18 mouse cellular contexts compared by ENCODE assay signal in genomic region chr6:111057798-111058197, GRCm38 (mm10).
A peak's percentile ranks its signal among the peaks of the same experiment; 100 is the strongest.
DNase-seq lines count a peak whose midpoint lies in the region; ATAC-seq and TF ChIP-seq lines count a peak whose summit lies in the region.
"Had no signal": no experiment of that assay in that cellular context is flagged by ENCODE, and none has a peak within 500 bp of the region (broad histone marks: within the 10 kb centered on the region; RNA-seq: fewer than 3 reads in every experiment).

No protein-coding gene starts in this region.

- WGBS in intestine, postnatal 0 days: 86% methylated on average over 3 of the region's 3 CpGs
- WGBS in intestine, embryonic 16.5 days: 85% methylated on average over 3 of the region's 3 CpGs

- H3K27ac ChIP-seq in intestine, postnatal 0 days (ENCODE audit: low read depth, low read length): no peak overlapping the region
- no peak overlapping the region for H3K27ac ChIP-seq in intestine, embryonic 16.5 days (ENCODE audit: low read length)
- no peak overlapping the region for H3K27ac ChIP-seq in left cerebral cortex, adult 2 months
- no peak overlapping the region for H3K27ac ChIP-seq in MEL (ENCODE audit: control insufficient read depth, low read depth, low read length)
- H3K27ac ChIP-seq: forebrain, embryonic 10.5 days; heart, embryonic 15.5 days; hindbrain, embryonic 10.5 days; macrophage; midbrain, embryonic 10.5 days had no signal

- H3K36me3 ChIP-seq in intestine, postnatal 0 days (ENCODE audit: control insufficient read depth, insufficient read depth): no peaks in the 10 kb centered on the region
- H3K36me3 ChIP-seq in intestine, embryonic 16.5 days (ENCODE audit: control insufficient read depth, insufficient read depth, low read length): no peaks in the 10 kb centered on the region
- H3K36me3 ChIP-seq in E14TG2a.4 (ENCODE audit: insufficient read depth, low read length) (no peaks in the 10 kb centered on the region), MEL (ENCODE audit: control insufficient read depth in 1 of 2, insufficient read depth in 2 of 2, low read length in 2 of 2) (no peaks in the 10 kb centered on the region)
- H3K36me3 ChIP-seq: forebrain, embryonic 10.5 days; G1E; heart, embryonic 15.5 days; hindbrain, embryonic 10.5 days; midbrain, embryonic 10.5 days had no signal

- H3K4me1 ChIP-seq in intestine, postnatal 0 days (replicated peaks; ENCODE audit: control insufficient read depth, insufficient read depth, low read length): no peaks in the 10 kb centered on the region
- no peaks in the 10 kb centered on the region for H3K4me1 ChIP-seq in intestine, embryonic 16.5 days (ENCODE audit: control insufficient read depth, insufficient read depth, low read length)
- H3K4me1 ChIP-seq in E14TG2a.4 (replicated peaks; ENCODE audit: low read depth, low read length) (no peaks in the 10 kb centered on the region), MEL (ENCODE audit: control insufficient read depth in 1 of 2, insufficient read depth in 2 of 2, low read length in 2 of 2) (no peaks in the 10 kb centered on the region)
- H3K4me1 ChIP-seq: forebrain, embryonic 10.5 days; heart, embryonic 15.5 days; hindbrain, embryonic 10.5 days; midbrain, embryonic 10.5 days had no signal

- ATAC-seq in intestine, postnatal 0 days: no peak
- no peak for ATAC-seq in intestine, embryonic 16.5 days

- no peaks in the 10 kb centered on the region for H3K79me2 ChIP-seq in MEL (ENCODE audit: control insufficient read depth, insufficient read depth, low read length, poor library complexity)

- H3K9me3 ChIP-seq in intestine, postnatal 0 days (ENCODE audit: control insufficient read depth): no peaks in the 10 kb centered on the region
- H3K9me3 ChIP-seq in intestine, embryonic 16.5 days (ENCODE audit: control insufficient read depth, low read length): no peaks in the 10 kb centered on the region
- H3K9me3 ChIP-seq in E14TG2a.4 (ENCODE audit: low read length): no peaks in the 10 kb centered on the region
- H3K9me3 ChIP-seq in MEL (replicated peaks; ENCODE audit: insufficient read depth, low read length): no peaks in the 10 kb centered on the region
- H3K9me3 ChIP-seq: forebrain, embryonic 10.5 days; heart, embryonic 15.5 days; hindbrain, embryonic 10.5 days; midbrain, embryonic 10.5 days had no signal

- no peak overlapping the region for H3K9ac ChIP-seq in intestine, postnatal 0 days (ENCODE audit: low read depth, low read length)
- H3K9ac ChIP-seq in intestine, embryonic 16.5 days (ENCODE audit: low read depth, low read length): no peak overlapping the region
- no peak overlapping the region for H3K9ac ChIP-seq in MEL (ENCODE audit: control insufficient read depth, low read depth, low read length, poor library complexity, severe bottlenecking)
- H3K9ac ChIP-seq: heart, embryonic 15.5 days had no signal

- 0 out of 2 replicates have a peak, but pooled peaks have one; percentile 12 for TF ChIP-seq CTCF in intestine, postnatal 0 days (IDR thresholded peaks at IDR 0.05; ENCODE audit: low read depth)
- peak; percentile 37 for TF ChIP-seq CTCF in left cerebral cortex, adult 2 months (IDR thresholded peaks at IDR 0.05)
- TF ChIP-seq CTCF in E14TG2a.4 (conservative IDR thresholded peaks at IDR 0.05; ENCODE audit: low read length) (peak; percentile 60), MEL (IDR thresholded peaks at IDR 0.05 in 2 of 3, conservative IDR thresholded peaks at IDR 0.05 in 1 of 3; ENCODE audit: control insufficient read depth in 1 of 3, insufficient read depth in 1 of 3, low read depth in 2 of 3, low read length in 3 of 3, poor library complexity in 1 of 3, severe bottlenecking in 1 of 3) (peak in 1 of 3 experiments; percentile 21; a peak in 1 of 6 replicates)

- DNase-seq in left cerebral cortex, adult 2 months (ENCODE audit: extremely low spot score in 1 of 2, low spot score in 2 of 2): no peak
- no peak for DNase-seq in left cerebral cortex, adult 18-20 months (ENCODE audit: low spot score in 2 of 2)
- peak; percentile 6 for DNase-seq in MEL (ENCODE audit: low read depth, low spot score)
- DNase-seq in urinary bladder, postnatal 36 days (ENCODE audit: low spot score in 2 of 2): no peak
- DNase-seq: cerebellum, adult 8-10 months; gastrocnemius, postnatal 14 days; lung, adult 2 months; retina, postnatal 1 day; right cerebral cortex, postnatal 4 days had no signal

- H3K4me3 ChIP-seq in intestine, postnatal 0 days (ENCODE audit: low read depth, low read length): no peak overlapping the region
- no peak overlapping the region for H3K4me3 ChIP-seq in intestine, embryonic 16.5 days (ENCODE audit: low read length)
- no peak overlapping the region for H3K4me3 ChIP-seq in left cerebral cortex, adult 2 months
- H3K4me3 ChIP-seq in E14TG2a.4 (replicated peaks; ENCODE audit: low read length) (no peak overlapping the region), MEL (ENCODE audit: control insufficient read depth in 1 of 2, insufficient read depth in 1 of 2, low read depth in 2 of 2, low read length in 2 of 2) (no peak overlapping the region)
- H3K4me3 ChIP-seq: forebrain, embryonic 10.5 days; heart, embryonic 15.5 days; hindbrain, embryonic 10.5 days; midbrain, embryonic 10.5 days had no signal

- no peaks in the 10 kb centered on the region for H3K27me3 ChIP-seq in intestine, postnatal 0 days (replicated peaks; ENCODE audit: control insufficient read depth, insufficient read depth, low read length)
- H3K27me3 ChIP-seq in intestine, embryonic 16.5 days (replicated peaks; ENCODE audit: control insufficient read depth, insufficient read depth, low read length): no peaks in the 10 kb centered on the region
- H3K27me3 ChIP-seq in E14TG2a.4 (ENCODE audit: insufficient read depth, low read length) (no peaks in the 10 kb centered on the region), MEL (ENCODE audit: control insufficient read depth in 1 of 2, insufficient read depth in 2 of 2, low read length in 2 of 2) (no peaks in the 10 kb centered on the region)
- H3K27me3 ChIP-seq: heart, embryonic 15.5 days had no signal

- no peak overlapping the region for H3K4me2 ChIP-seq in intestine, postnatal 0 days (replicated peaks; ENCODE audit: low read depth)
- no peak overlapping the region for H3K4me2 ChIP-seq in intestine, embryonic 16.5 days (ENCODE audit: low read depth, low read length)
- H3K4me2 ChIP-seq: heart, embryonic 15.5 days had no signal

- no peak for TF ChIP-seq POLR2A in MEL (IDR thresholded peaks at IDR 0.05; ENCODE audit: control insufficient read depth in 1 of 2, insufficient read depth in 1 of 2, low read depth in 1 of 2, low read length in 2 of 2, poor library complexity in 1 of 2)

- intact Hi-C loops in left cerebral cortex, adult 2 months (cut with DNase I): no loop called here

- peak; percentile 13 for TF ChIP-seq RAD21 in MEL (IDR thresholded peaks at IDR 0.05; ENCODE audit: low read depth, low read length)

- TF ChIP-seq EP300 in MEL (IDR thresholded peaks at IDR 0.05; ENCODE audit: low read depth in 1 of 2, low read length in 2 of 2): no peak

TF ChIP-seq in MEL, 35 proteins besides CTCF, POLR2A, EP300 and RAD21:
- TF ChIP-seq GATA1 (IDR thresholded peaks at IDR 0.05; ENCODE audit: low read depth, low read length): no peak
- TF ChIP-seq SMC3 (IDR thresholded peaks at IDR 0.05; ENCODE audit: low read depth, low read length): peak; percentile 26; the same call in 1 of the 2 replicates
- TF ChIP-seq ELF1 (IDR thresholded peaks at IDR 0.05; ENCODE audit: low read depth, low read length): no peak
